Mouse (Mus musculus) gastrocnemius, postnatal 14 days (tissue): ENCODE results near the gene Aox3. TPM values are rescaled to one million over a fixed set of nuclear protein-coding genes. Genes with fewer than 3 reads are reported as not detected.

ENCODE experiments used
- DNase-seq: peaks from one replicate; pipeline ENCODE4 v3.0.0; 2021; ENCODE audit warnings: mixed read lengths
- intact Hi-C: fragments of 180-260 bp; cut with DNase I; formaldehyde crosslinking; loops from one replicate; pipeline ENCODE4 v1.15.1; 2025; ENCODE audit warnings: low total_unique reads
- long read RNA-seq, 2 experiments: library from polyadenylated mRNA; stranded (forward); transcript quantifications; one replicate each; pipeline ENCODE4 v2.0.0; 2021
- total RNA-seq, 2 experiments: library from RNA; stranded (reverse); gene quantifications; 2 replicates each; pipeline ENCODE4 v1.2.3; 2021

The Aox3 gene
- under 1 TPM; 0.08 to 0.29 TPM for total RNA-seq
- long read RNA-seq, experiment 1: 0 reads
- long read RNA-seq, experiment 2: 0 reads

DNA sequence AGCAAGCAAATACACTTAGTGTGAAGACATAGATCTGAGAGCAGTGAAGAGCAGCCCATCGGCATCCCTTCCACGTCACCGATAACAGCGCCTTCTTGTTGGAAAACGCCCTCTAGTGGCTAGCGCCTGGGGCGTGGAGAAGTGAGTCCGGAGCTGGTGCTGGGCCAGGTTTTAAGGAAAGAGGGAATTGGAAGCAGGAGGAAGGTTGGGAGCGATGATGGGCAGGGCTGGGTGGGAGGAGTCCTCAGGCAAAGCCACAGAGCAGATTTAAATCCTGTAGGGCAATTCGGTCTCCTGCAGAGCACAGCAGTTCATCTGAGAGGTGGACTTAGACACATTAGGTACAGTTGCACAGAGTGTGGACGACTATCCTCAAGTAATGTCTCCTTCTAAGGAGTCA lies at the start of gene Aox3:
TSS of gene Aox3 (plus strand) at position 251 of the 400 bp plus-strand sequence.
- intact Hi-C loops: no loop called here

DNA sequence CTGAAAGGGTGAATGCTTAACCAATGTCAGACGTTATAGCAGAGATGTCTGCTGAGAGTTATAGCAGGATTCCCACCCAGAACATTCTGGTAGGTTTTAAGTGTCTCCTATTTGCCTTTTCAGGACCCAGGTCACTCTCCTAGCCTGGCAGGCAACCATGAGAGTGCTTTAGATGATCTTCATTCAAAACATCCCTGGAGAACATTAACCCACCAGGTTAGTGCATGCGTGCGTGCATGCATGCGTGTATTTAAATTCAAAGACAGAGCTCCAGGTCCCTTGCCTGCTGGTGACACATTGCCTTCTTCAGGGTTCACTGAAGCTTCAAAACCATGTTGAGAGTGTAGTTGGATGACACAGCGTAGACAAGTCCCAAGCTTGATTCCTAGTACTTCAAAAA lies 47.8 kb upstream of the Aox3 start:
- intact Hi-C loops: no loop called here
- no peak for DNase-seq

More for the DNA sequence above, at the start of gene Aox3:
- peak; percentile 85 for DNase-seq

DNA sequence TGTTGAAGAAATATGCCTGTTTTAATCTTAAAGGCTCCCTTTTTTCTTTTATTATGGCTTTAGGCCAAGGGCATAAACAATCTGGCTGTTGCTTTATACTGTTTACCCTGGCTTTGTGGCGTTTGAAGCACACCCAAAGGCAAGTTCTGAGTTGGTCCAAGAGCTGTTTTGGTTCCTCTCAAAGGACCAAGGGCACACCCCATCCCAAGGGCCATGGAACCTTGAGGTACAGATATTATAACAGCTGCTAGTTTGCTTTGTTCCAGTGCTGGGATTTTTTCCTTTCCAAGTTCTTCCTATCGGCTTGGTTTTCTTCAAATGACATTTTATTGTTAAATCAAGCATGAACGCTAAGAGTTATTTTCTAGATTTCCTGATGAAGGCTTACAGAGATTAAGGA lies 47.3 kb upstream of the Aox3 start:
- intact Hi-C loops: no loop called here
- DNase-seq: no peak

DNA sequence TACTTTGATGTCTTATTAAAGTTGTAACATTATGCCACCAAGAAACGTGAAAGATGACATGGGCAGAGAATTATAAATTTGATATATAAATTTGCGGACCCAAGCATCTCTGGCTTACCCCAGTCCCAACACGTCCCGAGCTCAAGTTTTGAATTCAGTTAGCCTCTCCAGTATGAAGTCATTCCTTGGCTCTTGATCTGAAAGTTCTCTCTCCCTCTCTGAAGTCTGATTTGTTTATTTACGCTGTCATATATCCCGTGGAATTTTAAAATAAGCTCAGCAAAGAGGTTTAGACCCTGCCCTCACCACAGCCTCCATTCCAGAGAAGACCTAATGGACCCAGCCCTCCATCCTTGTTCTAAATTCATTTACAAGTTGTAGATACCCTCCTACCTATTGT lies 43.7 kb upstream of the Aox3 start:
- DNase-seq: no peak
- intact Hi-C loops: no loop called here

DNA sequence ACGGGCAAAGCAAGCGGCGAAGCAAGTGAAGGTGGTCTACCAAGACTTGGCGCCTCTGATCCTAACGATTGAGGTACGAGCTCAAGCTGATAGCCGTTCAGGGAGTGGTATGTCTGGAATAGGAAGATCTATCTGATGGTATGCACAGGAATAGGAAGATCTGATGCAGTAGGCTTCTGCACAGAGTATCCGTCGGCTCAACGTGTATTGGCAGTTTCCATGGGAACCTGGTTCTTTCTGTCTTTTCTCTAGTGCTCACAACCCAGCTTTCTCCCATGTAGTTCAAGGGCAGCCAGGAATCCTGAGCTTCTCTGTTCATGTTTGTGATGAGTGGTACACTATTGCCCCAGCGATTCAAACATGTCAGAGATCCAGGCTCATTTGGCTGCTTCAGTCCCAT lies 42.8 kb upstream of the Aox3 start:
- intact Hi-C loops: no loop called here

DNA sequence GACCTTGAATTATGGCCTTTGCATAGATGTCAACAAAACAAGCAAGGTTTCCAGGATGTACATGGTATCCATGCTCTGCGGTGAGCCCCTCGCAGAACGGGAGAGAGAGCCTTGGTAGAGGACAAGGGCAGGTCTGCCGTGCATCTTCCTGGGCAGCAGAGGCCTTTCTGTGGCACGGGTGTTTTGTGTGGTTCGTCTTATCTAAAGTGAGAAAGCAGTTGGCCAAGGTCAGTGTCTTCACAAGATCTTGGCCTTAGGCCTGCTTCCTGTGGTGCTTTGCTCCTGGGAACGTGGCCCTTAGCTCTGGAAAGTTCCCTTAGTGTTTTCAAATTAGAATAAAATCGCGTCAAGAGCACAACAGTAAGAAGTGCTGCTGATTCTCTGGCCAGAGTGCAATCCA lies 41.9 kb upstream of the Aox3 start:
- intact Hi-C loops: no loop called here
- DNase-seq: no peak

More for the DNA sequence above, 42.8 kb upstream of the Aox3 start:
- DNase-seq: no peak

DNA sequence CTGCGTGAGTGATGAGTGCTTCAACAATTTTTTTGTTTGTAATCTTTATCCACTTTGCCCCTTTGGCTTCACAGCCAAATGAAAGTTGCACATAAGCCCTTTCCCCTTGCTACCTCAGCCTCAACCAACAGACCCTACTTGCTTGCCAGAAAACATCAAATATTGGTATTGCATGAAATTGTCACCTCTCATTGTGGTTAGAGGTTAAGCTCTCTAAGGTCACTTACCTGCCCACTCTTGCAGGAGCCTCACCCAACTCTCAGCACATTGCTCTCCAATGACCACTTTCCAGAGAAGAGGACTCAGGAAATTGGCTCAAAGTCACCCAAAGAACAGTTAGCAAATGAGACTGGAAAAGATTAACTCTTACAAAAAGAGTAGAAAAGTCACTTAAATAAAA lies 41.4 kb upstream of the Aox3 start:
- intact Hi-C loops: no loop called here
- no peak for DNase-seq

DNA sequence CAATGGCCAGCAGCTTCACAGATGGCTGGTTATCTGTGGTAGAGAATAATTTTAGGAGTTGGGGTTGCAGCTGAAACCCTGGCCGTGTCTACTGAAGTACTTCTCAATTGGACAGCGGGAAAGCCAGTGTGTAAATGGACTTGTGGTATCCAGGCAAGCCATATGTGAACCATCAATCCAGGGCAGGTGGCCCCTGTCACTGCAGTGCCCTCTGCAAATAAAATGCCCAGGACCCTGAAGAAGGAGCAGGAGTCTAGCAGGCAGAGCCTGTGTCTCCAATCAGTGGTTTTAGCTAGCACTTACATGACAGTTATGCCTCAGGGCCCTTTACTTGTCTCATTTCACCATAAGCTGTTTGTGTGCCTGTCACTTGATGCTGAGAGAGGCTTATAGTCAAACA lies 40.5 kb upstream of the Aox3 start:
- intact Hi-C loops: no loop called here
- DNase-seq: no peak

DNA sequence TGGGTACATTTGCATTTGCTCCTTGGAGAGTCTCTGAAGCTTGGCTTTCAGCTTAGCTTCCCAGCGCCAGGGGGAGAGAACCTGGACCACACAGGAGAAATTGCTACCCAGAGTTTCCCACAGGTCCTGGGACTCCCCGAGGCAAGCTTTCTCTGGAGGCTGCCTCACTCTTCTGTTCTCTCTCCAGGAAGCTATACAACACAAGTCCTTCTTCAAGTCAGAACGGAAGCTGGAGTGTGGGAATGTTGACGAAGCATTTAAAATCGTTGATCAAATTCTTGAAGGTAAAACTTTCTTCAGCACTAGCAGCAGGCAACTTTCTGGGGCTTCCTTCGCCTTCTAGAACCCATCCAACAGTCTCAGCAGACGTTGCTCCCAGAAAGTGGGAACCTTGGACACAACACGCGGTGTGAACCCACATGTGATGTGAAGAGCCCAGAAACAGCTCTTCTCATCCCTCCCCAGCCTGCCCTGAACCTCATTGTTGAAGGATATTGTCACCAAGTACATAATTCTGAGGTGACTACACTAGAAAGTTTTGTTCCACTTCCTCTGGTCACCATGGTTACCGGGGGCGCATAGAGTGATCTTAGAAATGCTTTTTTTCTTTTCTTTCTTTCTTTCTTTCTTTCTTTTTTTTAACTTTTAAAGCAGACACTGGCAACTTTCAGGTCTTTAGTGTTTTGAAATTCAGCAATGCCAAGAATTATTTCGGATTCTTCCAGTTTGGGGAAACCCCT lies 39.8 kb upstream of the Aox3 start:
- intact Hi-C loops: no loop called here
- DNase-seq: no peak

DNA sequence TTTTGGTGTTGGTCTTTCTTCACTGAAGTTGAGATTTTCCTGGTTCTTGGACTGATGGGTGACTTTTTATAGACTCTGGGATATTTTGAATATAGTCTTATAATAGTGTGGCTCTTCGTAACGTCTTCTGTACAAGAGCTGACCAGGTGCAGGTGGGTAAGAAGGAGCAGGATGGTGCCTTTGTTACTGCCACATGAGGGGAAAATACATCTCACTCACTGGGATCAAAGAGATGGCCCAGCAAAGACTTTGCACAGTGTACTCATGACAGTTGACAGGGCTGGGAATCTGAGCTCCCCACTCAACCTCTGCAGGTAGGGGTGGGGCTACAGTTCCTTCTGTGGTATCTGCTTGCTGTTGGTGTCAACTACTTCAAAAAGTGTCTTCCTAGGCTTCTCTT lies 38.7 kb upstream of the Aox3 start:
- intact Hi-C loops: no loop called here
- no peak for DNase-seq

DNA sequence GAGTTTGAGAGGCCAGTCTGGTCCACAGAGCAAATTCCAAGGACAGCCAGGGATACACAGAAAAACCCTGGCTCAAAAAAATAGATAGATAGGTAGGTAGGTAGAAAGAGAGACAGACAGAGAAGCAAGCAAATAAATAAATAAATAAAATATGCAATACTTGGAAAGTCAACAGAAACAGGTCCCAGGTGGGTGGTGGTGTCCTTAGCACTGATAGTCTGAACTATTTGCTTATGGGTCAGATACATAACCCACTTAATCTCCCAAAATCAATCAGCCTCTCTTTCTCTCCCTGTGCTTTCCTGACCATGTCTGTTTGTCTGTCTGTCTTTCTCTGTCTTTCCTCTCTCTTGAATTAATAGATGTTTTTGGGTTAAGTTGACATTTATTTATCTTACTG lies 35.0 kb upstream of the Aox3 start:
- DNase-seq: no peak
- intact Hi-C loops: no loop called here

DNA sequence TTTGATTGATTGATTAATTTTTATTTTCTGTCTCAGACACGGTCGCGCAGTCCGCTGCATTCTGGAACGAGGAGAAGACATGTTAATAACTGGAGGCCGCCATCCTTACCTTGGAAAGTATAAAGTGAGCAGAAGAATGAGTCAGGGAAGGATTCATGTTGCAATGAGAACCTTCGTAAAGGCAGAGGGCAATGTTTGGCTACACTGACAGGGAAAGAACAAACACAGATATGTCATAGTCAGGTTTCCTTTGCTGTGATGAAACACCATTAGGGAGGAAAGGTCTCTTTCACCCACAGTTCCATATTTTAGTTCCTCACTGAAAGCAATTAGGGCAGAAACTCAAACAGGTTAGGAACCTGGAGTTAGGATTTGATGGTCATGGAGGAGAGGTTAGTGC lies 34.5 kb upstream of the Aox3 start:
- DNase-seq: no peak
- intact Hi-C loops: no loop called here

DNA sequence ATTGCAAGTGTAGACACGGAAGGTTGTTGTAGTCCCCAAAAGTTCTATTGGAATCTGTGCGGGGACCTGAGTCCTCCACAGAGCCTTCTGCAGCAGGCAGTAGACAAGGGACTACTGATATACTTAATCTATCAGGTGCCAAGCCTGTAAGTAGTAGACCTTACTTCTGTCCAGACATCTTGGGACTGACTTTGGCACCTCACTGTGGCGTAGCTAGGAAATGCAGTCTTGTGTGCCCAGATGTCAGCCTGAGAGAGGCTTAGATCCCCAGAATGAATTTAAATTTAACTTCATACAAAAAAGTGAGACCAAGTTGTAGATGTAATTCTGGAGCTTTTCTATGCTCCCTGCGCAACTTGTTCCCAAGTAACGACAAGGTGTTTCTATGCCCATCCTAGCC lies 33.2 kb upstream of the Aox3 start:
- DNase-seq: no peak
- intact Hi-C loops: no loop called here

DNA sequence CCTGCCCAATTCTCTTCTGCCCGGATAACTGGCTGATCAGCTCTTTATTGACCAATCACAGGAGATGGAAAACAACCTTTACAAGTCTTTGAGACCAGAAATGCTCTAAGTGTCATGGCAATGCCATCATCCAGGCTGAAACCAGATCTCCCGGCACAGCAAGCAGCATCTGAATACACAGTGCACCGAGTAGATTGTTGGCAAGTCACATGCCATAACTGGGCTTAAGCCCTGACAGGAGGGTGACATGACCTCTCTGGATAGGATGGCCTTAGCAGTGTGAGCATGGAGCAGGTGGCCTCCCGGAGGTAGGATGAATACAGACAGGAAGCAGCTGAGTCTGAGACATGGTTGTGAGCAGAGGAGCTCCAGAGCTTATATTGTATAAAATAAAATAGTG lies 32.5 kb upstream of the Aox3 start:
- DNase-seq: no peak
- intact Hi-C loops: no loop called here

DNA sequence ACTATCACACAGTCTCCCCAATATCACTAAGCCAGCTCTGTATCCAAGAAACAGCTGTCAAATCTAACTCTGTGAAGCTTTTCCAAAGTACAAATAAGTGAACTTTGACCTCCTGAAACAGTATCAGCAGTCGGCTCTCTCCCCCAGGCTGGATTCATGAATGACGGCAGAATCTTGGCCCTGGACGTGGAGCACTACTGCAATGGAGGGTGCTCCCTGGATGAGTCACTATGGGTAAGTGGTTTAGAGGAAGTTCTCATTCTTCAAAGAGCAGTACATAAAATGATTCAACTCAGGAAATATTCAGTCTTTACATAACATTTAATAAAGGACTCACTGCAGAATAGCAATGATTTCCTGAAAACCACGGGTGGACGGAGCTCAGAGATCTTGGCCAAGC lies 31.6 kb upstream of the Aox3 start:
- intact Hi-C loops: no loop called here

DNA sequence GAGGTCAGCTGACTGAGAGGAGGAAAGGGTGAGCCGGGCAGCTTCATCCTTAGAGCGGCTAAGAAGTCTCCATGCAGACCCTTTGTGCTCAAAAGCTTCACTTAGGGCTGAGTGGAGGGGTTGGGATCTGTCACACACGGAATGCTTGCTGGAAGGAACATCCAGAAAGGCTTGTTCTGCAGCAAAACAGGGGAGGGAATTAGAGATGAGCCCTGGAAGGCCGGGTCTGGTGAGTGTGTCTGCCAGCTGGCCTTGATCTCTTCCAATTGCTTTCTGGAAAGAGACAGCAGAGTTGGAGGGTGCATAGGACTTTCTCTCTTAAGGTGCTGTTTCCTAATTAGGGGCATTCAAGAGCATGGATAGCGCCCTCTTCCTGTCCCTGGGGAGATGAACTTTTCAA lies 23.6 kb upstream of the Aox3 start:
- peak; percentile 48 for DNase-seq
- intact Hi-C loops: no loop called here

More for the DNA sequence above, 31.6 kb upstream of the Aox3 start:
- no peak for DNase-seq

DNA sequence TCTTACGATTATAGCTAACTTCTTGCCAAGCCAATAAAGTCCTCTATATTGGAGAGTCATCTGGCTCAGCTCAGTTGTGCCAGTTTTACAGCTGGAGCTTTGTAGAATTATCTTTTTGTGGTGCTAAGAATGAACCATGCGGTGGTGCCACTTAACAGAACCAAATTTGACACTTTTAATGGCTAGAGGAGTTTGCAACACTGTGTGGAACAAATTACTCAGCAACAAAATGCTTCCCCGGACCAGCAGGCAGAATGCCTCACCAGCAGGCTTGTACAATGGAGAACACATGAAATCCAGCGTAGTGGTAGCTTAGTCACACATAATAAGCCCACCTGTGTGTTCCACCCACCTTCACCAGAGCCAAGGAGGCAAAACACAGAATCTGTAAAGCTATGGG lies 22.7 kb upstream of the Aox3 start:
- no peak for DNase-seq
- intact Hi-C loops: no loop called here

DNA sequence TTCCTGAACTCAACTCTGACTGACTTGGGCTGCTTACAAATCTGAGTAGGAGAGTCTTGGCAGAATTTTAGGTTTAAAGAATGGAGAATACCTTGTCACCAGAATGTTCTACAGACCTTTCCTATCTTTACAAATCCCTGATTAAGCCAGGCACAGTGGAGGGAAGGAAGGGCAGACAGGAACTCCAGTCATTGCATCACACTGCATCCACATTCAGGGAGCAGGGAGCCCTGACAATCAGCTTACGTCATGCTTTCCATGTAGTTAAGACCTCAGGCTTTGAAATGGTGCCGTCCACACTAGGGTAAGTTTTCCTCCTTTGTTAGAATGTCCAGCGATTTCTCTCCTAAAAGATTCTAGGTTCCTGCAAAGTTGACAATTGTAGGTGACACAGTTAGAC lies 21.7 kb upstream of the Aox3 start:
- DNase-seq: no peak
- intact Hi-C loops: no loop called here

DNA sequence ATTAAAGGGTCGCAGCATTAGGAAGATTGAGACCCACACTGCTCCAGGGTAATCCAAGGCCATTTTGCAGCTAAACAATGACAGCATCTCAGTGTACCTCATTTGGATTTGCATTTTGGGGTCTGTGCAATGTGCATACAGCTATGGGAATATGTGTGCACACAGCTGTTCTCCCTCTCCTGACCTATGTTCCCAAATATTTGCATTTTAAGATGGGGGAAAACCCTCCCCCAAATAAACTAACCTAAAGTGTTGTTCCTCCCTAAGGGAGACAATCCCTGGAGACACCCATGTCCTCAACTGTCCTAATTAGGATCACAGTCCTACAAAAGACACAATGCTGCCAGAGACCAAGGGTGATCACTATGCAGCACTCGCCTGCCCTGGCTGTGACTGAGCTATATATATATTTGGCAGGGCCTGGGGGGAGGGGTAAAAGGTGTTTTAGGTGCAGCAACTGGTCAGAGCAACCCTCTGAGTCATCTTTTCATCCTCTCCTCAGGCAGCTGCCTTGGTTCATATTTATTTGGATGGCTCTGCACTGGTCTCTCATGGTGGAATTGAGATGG lies 20.9 kb upstream of the Aox3 start:
- intact Hi-C loops: no loop called here
- DNase-seq: no peak

DNA sequence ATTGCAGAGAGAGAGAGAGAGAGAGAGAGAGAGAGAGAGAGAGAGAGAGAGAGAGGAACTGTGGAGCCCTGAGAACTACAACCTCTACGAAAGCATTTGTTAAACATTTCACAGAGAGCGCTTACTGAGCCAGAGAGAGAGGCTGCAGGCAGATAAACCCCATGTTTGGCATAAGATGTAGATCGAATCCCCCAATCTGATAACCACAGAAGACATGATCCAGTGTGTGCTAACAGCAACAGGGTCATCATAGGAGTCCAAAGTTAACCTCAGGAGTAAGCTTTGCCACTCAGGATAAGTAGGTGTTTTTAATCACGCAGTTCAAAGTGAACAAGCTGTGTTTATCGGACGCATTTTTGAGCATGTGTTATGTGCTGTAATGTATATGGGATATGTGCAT lies 15.6 kb upstream of the Aox3 start:
- no peak for DNase-seq
- intact Hi-C loops: no loop called here

DNA sequence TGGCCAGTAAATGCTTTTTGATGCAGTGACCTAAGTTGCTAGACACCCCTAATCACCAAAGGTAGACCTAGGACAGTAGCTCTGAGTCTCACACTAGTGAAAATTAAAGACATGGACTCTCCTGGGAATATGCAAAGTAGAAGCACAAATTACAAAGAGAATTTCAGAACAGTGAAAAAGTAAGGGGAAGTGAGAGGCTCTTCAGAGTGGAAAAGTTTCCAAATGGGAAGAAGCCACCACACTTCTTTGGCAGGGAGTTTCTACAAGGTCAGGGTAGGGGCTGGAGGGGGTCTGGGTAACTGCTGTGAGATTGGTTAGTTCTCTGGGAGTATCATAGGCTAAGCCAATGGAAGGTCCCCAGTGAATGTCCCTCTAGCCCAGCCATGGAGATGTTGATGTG lies 13.8 kb upstream of the Aox3 start:
- DNase-seq: no peak
- intact Hi-C loops: no loop called here
